Mouse (Mus musculus): ENCODE data around the gene S100a9. TPM values are rescaled to one million over a fixed set of nuclear protein-coding genes. Genes with fewer than 3 reads are reported as not detected.

Gene S100a9
- polyA plus RNA-seq (2012; rRNA removed; ENCODE audit: low replicate concordance): 0.63 and 3.0 TPM in 2 replicates

GRCm38 (mm10) chr3:90695613-90696012 is at the start of gene S100a9:
Gene S100a9 (minus strand): TSS chr3:90695721.

DNA sequence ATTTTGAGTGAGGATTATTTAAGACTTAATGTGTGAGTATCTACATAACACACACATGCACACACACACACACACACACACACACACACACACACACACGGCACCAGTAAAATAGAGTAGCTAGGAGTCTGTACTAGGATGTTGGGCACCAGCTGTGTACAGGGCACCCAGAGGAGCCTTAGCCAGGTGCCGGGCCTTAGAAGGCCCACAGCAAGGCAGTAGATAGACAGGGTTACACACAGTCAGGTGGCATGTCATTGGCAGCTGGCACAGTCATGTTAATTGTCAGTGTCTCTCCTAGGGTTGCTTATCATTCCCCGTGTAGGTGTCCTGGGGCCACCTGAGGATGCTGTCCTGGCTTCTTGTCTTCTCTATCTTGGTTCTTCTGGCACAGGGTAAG is 31.1 kb upstream of the S100a9 start, which contains the start of gene Pglyrp4:
Gene Pglyrp4, plus strand, starts transcription at position 301 of the 400 bp plus-strand sequence.

DNA sequence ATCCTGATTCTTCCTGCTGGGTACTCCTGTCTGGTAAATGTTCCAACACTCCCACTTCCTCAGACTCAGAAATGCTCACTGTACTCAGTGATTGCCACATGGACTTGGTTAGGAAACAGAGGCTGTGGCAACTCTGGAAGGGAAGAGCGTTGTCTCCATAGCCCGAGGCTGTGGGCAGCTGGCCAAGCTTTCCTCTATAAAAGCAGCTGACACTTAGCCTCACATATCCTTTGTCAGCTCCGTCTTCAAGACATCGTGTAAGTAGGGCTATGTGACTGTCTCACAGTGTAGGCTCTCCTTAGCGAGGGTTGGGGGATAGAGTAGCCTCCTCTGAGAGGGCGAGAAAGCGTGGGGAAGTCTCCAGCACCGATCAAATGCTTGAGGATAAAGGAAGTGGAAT is 26.7 kb downstream of the S100a9 start, which contains the start of gene S100a8:
Gene S100a8, plus strand, starts transcription at position 133 of the 400 bp plus-strand sequence.

DNA sequence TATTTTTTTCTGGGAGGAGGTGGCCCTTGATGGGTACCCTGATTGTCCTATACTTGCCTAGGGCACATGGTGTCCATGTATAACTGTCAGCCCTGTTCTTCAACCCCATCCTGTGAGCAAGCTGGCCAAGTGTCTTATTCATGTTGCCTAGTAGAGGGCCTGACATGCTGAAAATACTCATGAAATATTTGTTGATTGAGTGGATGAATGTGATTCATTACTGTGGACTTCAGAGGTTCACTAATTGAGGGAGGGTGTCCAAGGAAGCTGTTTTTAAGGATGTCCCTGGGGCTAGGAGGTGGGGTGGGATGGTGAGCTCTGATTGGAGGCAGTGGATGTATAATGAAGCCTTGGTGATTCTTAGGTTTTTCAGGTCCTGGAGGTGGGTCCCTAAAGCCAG is 41.8 kb downstream of the S100a9 start, which contains the start of gene S100a7a:
Gene S100a7a, plus strand, starts transcription at position 301 of the 400 bp plus-strand sequence.

Other genes with a start within 250 kb of the S100a9 start
- gene Npr1, start 229.9 kb downstream of the S100a9 start, polyA plus RNA-seq (2012; rRNA removed; ENCODE audit: low replicate concordance): 104 and 143 TPM in 2 replicates
- 21.6 and 39.3 TPM in 2 replicates for gene Ilf2, start 219.6 kb downstream of the S100a9 start, polyA plus RNA-seq (2012; rRNA removed; ENCODE audit: low replicate concordance)
- gene Snapin, start 204.7 kb downstream of the S100a9 start, polyA plus RNA-seq (2012; rRNA removed; ENCODE audit: low replicate concordance): 45.0 and 49.4 TPM in 2 replicates
- gene Chtop, start 186.2 kb downstream of the S100a9 start, polyA plus RNA-seq (2012; rRNA removed; ENCODE audit: low replicate concordance): 31.3 and 57.5 TPM in 2 replicates
- gene S100a1, start 181.3 kb downstream of the S100a9 start, polyA plus RNA-seq (2012; rRNA removed; ENCODE audit: low replicate concordance): 163 and 272 TPM in 2 replicates
- gene S100a13, start 181.3 kb downstream of the S100a9 start, polyA plus RNA-seq (2012; rRNA removed; ENCODE audit: low replicate concordance): 81.9 and 200 TPM in 2 replicates
- gene S100a14, start 168.9 kb downstream of the S100a9 start, polyA plus RNA-seq (2012; rRNA removed; ENCODE audit: low replicate concordance): 0.44 and 0.63 TPM in 2 replicates
- gene S100a16, start 158.5 kb downstream of the S100a9 start, polyA plus RNA-seq (2012; rRNA removed; ENCODE audit: low replicate concordance): 177 and 190 TPM in 2 replicates
- 0.91 and 1.5 TPM in 2 replicates for gene S100a3, start 135.1 kb downstream of the S100a9 start, polyA plus RNA-seq (2012; rRNA removed; ENCODE audit: low replicate concordance)
- not detected in 2 replicates for gene S100a2, start 105.5 kb downstream of the S100a9 start, polyA plus RNA-seq (2012; rRNA removed; ENCODE audit: low replicate concordance)
- not detected in 2 replicates for gene Gm42674, start 93.8 kb downstream of the S100a9 start, polyA plus RNA-seq (2012; rRNA removed; ENCODE audit: low replicate concordance)
- 33.3 and 67.9 TPM in 2 replicates for gene S100a4, start 92.0 kb downstream of the S100a9 start, polyA plus RNA-seq (2012; rRNA removed; ENCODE audit: low replicate concordance)
- not detected in 2 replicates for gene S100a5, start 87.2 kb downstream of the S100a9 start, polyA plus RNA-seq (2012; rRNA removed; ENCODE audit: low replicate concordance)
- gene S100a6, start 82.8 kb downstream of the S100a9 start, polyA plus RNA-seq (2012; rRNA removed; ENCODE audit: low replicate concordance): 547 and 573 TPM in 2 replicates
- 0.90 and 2.8 TPM in 2 replicates for gene S100a7a, start 41.7 kb downstream of the S100a9 start, polyA plus RNA-seq (2012; rRNA removed; ENCODE audit: low replicate concordance)
- gene S100a8, start 26.7 kb downstream of the S100a9 start, polyA plus RNA-seq (2012; rRNA removed; ENCODE audit: low replicate concordance): 4.7 and 4.8 TPM in 2 replicates
- 0.08 TPM in 1 of 2 replicates, not detected in the other for gene Pglyrp4, start 31.2 kb upstream of the S100a9 start, polyA plus RNA-seq (2012; rRNA removed; ENCODE audit: low replicate concordance)
- gene Gm5849, start 82.2 kb upstream of the S100a9 start, polyA plus RNA-seq (2012; rRNA removed; ENCODE audit: low replicate concordance): not detected in 2 replicates

Data from subcutaneous adipose tissue, adult 2 months (tissue).